Mouse (Mus musculus) stomach, postnatal 0 days (tissue): ENCODE data around the gene Foxf2. TPM values are rescaled to one million over a fixed set of nuclear protein-coding genes. Genes with fewer than 3 reads are reported as not detected.
A peak's percentile ranks its signal among the peaks of the same experiment; 100 is the strongest.

Experiments used
- ATAC-seq: fragments of 200-750 bp; cut with Nextera tagmentation; 2 replicates; pipeline ENCODE4 v1.8.0; 2017; ENCODE audit not compliant: low FRiP score, low TSS enrichment
- DNase-seq: peaks from one replicate; pipeline ENCODE4 v3.0.0-alpha.2; 2016; ENCODE audit warnings: low spot score
- H3K27ac ChIP-seq: fragments of 300-500 bp; sonication (generic); replicated peaks from 2 replicates; pipeline ENCODE4 v1.5.1; 2014; ENCODE audit warnings: mild to moderate bottlenecking, control low read depth
- H3K27me3 ChIP-seq: fragments of 300-500 bp; sonication (generic); 2 replicates; pipeline ENCODE4 v1.6.1; 2014; ENCODE audit warnings: low read length; ENCODE audit not compliant: control insufficient read depth, insufficient read depth
- H3K36me3 ChIP-seq: fragments of 300-500 bp; sonication (generic); 2 replicates; pipeline ENCODE4 v1.6.1; 2014; ENCODE audit warnings: low read length, mixed read lengths; ENCODE audit not compliant: control insufficient read depth, insufficient read depth
- H3K4me1 ChIP-seq: fragments of 300-500 bp; sonication (generic); replicated peaks from 2 replicates; pipeline ENCODE4 v1.6.1; 2014; ENCODE audit warnings: antibody characterized with exemption; ENCODE audit not compliant: control insufficient read depth, insufficient read depth
- H3K4me2 ChIP-seq: fragments of 300-500 bp; sonication (generic); replicated peaks from 2 replicates; pipeline ENCODE4 v1.6.1; 2014; ENCODE audit warnings: low read depth, mild to moderate bottlenecking, control low read depth, moderate library complexity
- H3K4me3 ChIP-seq: fragments of 300-500 bp; sonication (generic); 2 replicates; pipeline ENCODE4 v1.5.1; 2014; ENCODE audit warnings: low read depth, low read length, control low read depth
- H3K9ac ChIP-seq: fragments of 300-500 bp; sonication (generic); 2 replicates; pipeline ENCODE4 v1.6.1; 2014; ENCODE audit warnings: mild to moderate bottlenecking, low read length, control low read depth, mixed read lengths
- H3K9me3 ChIP-seq: fragments of 300-500 bp; sonication (generic); 2 replicates; pipeline ENCODE4 v1.6.1; 2016; ENCODE audit warnings: low read length; ENCODE audit not compliant: control insufficient read depth
- CTCF ChIP-seq: IDR thresholded peaks from 2 replicates; pipeline ENCODE4 v1.5.1; 2016; ENCODE audit warnings: antibody characterized with exemption, low read depth, mild to moderate bottlenecking, moderate library complexity
- EP300 ChIP-seq: optimal IDR thresholded peaks from 2 replicates; pipeline ENCODE3; 2016; ENCODE audit warnings: antibody characterized with exemption
- WGBS: fragments of 180-500 bp; shearing (Covaris S2); extraction: QIAGEN DNeasy Blood & Tissue Kit; methylation state at CpG from one replicate; pipeline ENCODE4 v1.1.7; 2014; 5-methylcytosine and 5-hydroxymethylcytosine counted together
- polyA plus RNA-seq: library from polyadenylated mRNA; unstranded; fragments of >200 nt; fragmentation: Nextera tagmentation; extraction: Ambion mirVana; gene quantifications from 2 replicates; pipeline ENCODE4 v1.2.1, GENCODE M21; 2015

Foxf2 gene
- polyA plus RNA-seq, 1 experiment from 2014 or later, result 10.0 TPM

DNA sequence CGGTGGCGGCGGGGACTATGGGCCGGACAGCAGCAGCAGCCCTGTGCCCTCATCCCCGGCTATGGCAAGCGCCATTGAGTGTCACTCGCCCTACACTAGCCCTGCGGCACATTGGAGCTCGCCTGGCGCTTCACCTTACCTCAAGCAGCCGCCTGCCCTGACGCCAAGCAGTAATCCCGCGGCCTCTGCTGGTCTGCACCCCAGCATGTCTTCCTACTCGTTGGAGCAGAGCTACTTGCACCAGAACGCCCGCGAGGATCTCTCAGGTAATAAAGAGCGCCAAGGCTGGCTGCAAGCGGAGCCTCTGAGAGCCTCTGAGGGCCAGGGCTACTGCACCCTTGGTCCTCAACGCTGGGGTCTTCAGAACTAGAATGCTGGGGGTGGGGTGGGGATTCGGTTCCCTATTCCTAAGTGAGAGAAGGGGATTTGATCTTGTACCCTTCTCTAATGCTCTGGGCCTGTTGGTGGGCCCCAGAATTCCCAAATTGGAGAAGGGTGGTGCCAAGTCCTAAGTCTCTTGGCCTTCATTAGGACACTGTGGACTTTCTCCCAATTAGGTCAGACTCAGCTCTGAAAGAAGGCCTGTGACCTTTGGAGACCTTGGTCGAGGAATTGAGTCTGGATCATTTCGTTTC, 1.5 kb downstream of the Foxf2 start:
- TF ChIP-seq CTCF (no peak), EP300 (no peak)
- H3K27ac ChIP-seq, result peak overlapping the region; percentile 93
- no peak for ATAC-seq
- peak overlapping the region; percentile 75 for H3K4me2 ChIP-seq
- no peaks in the 10 kb centered on the region for H3K36me3 ChIP-seq
- 13% methylated on average over 19 of the region's 24 CpGs for WGBS
- peaks cover 5% of the 10 kb centered on the region; the same call in 1 of the 2 replicates for H3K27me3 ChIP-seq
- peak overlapping the region; percentile 84 for H3K9ac ChIP-seq
- DNase-seq, result no peak
- H3K4me1 ChIP-seq, result no peaks in the 10 kb centered on the region
- peak overlapping the region; percentile 67 for H3K4me3 ChIP-seq
- H3K9me3 ChIP-seq, result no peaks in the 10 kb centered on the region

- Histone ChIP-seq H3K4me1 (no peaks in the 10 kb centered on the region), H3K4me2 (peak overlapping the region; percentile 75), H3K27ac (peak overlapping the region; percentile 93), H3K27me3 (peaks cover 5% of the 10 kb centered on the region; the same call in 1 of the 2 replicates), H3K9ac (peak overlapping the region; percentile 84), H3K36me3 (no peaks in the 10 kb centered on the region), H3K9me3 (no peaks in the 10 kb centered on the region), H3K4me3 (peak overlapping the region; percentile 67)
- ATAC-seq (no peak), DNase-seq (no peak)
- WGBS, result 37% methylated on average over 8 of the region's 8 CpGs
- TF ChIP-seq EP300, result no peak
- no peak for TF ChIP-seq CTCF
Measured at GRCm38 (mm10) chr13:31627864-31628690, 2.5 kb downstream of the Foxf2 start.

GRCm38 (mm10) chr13:31628691-31629180, 3.1 kb downstream of the Foxf2 start:
- no peak for ATAC-seq
- no peaks in the 10 kb centered on the region for H3K4me1 ChIP-seq
- DNase-seq, result no peak
- no peaks in the 10 kb centered on the region for H3K9me3 ChIP-seq
- peak overlapping the region; percentile 84 for H3K9ac ChIP-seq
- H3K36me3 ChIP-seq, result no peaks in the 10 kb centered on the region
- H3K27ac ChIP-seq, result peak overlapping the region; percentile 73
- TF ChIP-seq CTCF, result no peak
- TF ChIP-seq EP300, result no peak
- H3K27me3 ChIP-seq, result peaks cover 5% of the 10 kb centered on the region; the same call in 1 of the 2 replicates
- whole genome bisulfite sequencing, result 24% methylated on average over 14 of the region's 14 CpGs
- peak overlapping the region; percentile 75 for H3K4me2 ChIP-seq
- peak overlapping the region; percentile 67 for H3K4me3 ChIP-seq

GRCm38 (mm10) chr13:31629321-31629851, 3.8 kb downstream of the Foxf2 start:
- Histone ChIP-seq H3K36me3 (no peaks in the 10 kb centered on the region), H3K9me3 (no peaks in the 10 kb centered on the region), H3K9ac (peak overlapping the region; percentile 84), H3K27ac (peak overlapping the region; percentile 73), H3K27me3 (no peaks in the 10 kb centered on the region), H3K4me3 (peak overlapping the region; percentile 67), H3K4me1 (no peaks in the 10 kb centered on the region), H3K4me2 (peak overlapping the region; percentile 75)
- ATAC-seq (no peak), DNase-seq (peak; percentile 53)
- TF ChIP-seq EP300 (no peak), CTCF (no peak)
- 3% methylated on average over 40 of the region's 40 CpGs for WGBS

- WGBS, result 28% methylated on average over 12 of the region's 12 CpGs
- Histone ChIP-seq H3K9ac (peak overlapping the region; percentile 84), H3K4me3 (peak overlapping the region; percentile 67), H3K36me3 (no peaks in the 10 kb centered on the region), H3K4me1 (no peaks in the 10 kb centered on the region), H3K27me3 (no peaks in the 10 kb centered on the region), H3K9me3 (no peaks in the 10 kb centered on the region), H3K4me2 (peak overlapping the region; percentile 75), H3K27ac (peak overlapping the region; percentile 73)
- TF ChIP-seq EP300 (no peak), CTCF (no peak)
- DNase-seq, result no peak
- ATAC-seq, result no peak
Measured at GRCm38 (mm10) chr13:31630051-31630450, 4.4 kb downstream of the Foxf2 start.
